Mouse (Mus musculus) myocyte (in vitro differentiated cells): ENCODE measurements around the gene Jdp2. TPM values are rescaled to one million over a fixed set of nuclear protein-coding genes. Genes with fewer than 3 reads are reported as not detected.

Experiments
- H3K27me3 ChIP-seq: one replicate; pipeline ENCODE4 v1.6.1; 2011; ENCODE audit not compliant: control insufficient read depth, insufficient read depth, insufficient read length
- H3K36me3 ChIP-seq: one replicate; pipeline ENCODE4 v1.6.1; 2011; ENCODE audit not compliant: control insufficient read depth, insufficient read depth
- H3K4me2 ChIP-seq: one replicate; pipeline ENCODE4 v1.6.1; 2011; ENCODE audit warnings: low read depth, control low read depth
- H3K4me3 ChIP-seq: one replicate; pipeline ENCODE4 v1.5.1; 2011; ENCODE audit warnings: mild to moderate bottlenecking, control low read depth, moderate library complexity
- H3K79me2 ChIP-seq: one replicate; pipeline ENCODE4 v1.6.1; 2011; ENCODE audit not compliant: control insufficient read depth, insufficient read depth
- H3ac ChIP-seq: one replicate; pipeline ENCODE4 v1.6.1; 2011; ENCODE audit not compliant: control insufficient read depth, insufficient read length
- CEBPB ChIP-seq: IDR thresholded peaks from 2 replicates; pipeline ENCODE4 v1.6.1; 2011; ENCODE audit warnings: mild to moderate bottlenecking, moderate library complexity; ENCODE audit not compliant: poor library complexity, insufficient read depth, severe bottlenecking
- E2F4 ChIP-seq: IDR thresholded peaks from one replicate; pipeline ENCODE4 v1.6.1; 2011; ENCODE audit warnings: mild to moderate bottlenecking, control low read depth, moderate library complexity; ENCODE audit not compliant: insufficient read depth
- MAX ChIP-seq: IDR thresholded peaks from one replicate; pipeline ENCODE4 v1.6.1; 2011; ENCODE audit warnings: low read depth, mild to moderate bottlenecking, control low read depth
- MYOD1 ChIP-seq, 3 experiments: IDR thresholded peaks; one replicate each; pipeline ENCODE4 v1.6.1; 2011; ENCODE audit warnings: control low read depth in 2 of 3, low read depth in 2 of 3, mild to moderate bottlenecking in 2 of 3, moderate library complexity in 1 of 3; ENCODE audit not compliant: insufficient read length in 2 of 3, control insufficient read depth in 1 of 3
- MYOG ChIP-seq, 3 experiments: IDR thresholded peaks; one replicate each; pipeline ENCODE4 v1.6.1; 2011; ENCODE audit warnings: control low read depth in 2 of 3, low read depth in 2 of 3, mild to moderate bottlenecking in 2 of 3; ENCODE audit not compliant: insufficient read length in 2 of 3, control insufficient read depth in 1 of 3, insufficient read depth in 1 of 3
- POLR2A ChIP-seq: IDR thresholded peaks from one replicate; pipeline ENCODE4 v1.6.1; 2011; ENCODE audit warnings: low read depth, mild to moderate bottlenecking, control low read depth, moderate library complexity; ENCODE audit not compliant: insufficient read length
- POLR2AphosphoS2 ChIP-seq: IDR thresholded peaks from one replicate; pipeline ENCODE4 v1.6.1; 2011; ENCODE audit warnings: low read depth, control low read depth; ENCODE audit not compliant: insufficient read length
- REST ChIP-seq: IDR thresholded peaks from one replicate; pipeline ENCODE4 v1.6.1; 2011; ENCODE audit warnings: mild to moderate bottlenecking, control low read depth, moderate library complexity; ENCODE audit not compliant: insufficient read depth, insufficient read length
- SRF ChIP-seq: IDR thresholded peaks from one replicate; pipeline ENCODE4 v1.6.1; 2011; ENCODE audit warnings: low read depth; ENCODE audit not compliant: control insufficient read depth, insufficient read length
- TCF12 ChIP-seq: IDR thresholded peaks from one replicate; pipeline ENCODE4 v1.6.1; 2011; ENCODE audit warnings: mild to moderate bottlenecking, control low read depth; ENCODE audit not compliant: poor library complexity, insufficient read depth, severe bottlenecking
- TCF3 ChIP-seq: IDR thresholded peaks from one replicate; pipeline ENCODE4 v1.6.1; 2011; ENCODE audit warnings: low read depth, control low read depth; ENCODE audit not compliant: insufficient read length
- USF1 ChIP-seq: IDR thresholded peaks from one replicate; pipeline ENCODE4 v1.6.1; 2011; ENCODE audit warnings: low read depth, mild to moderate bottlenecking, control low read depth, moderate library complexity
- polyA plus RNA-seq: library from polyadenylated mRNA; unstranded; fragments of >200 nt; fragmentation: generic; extraction: Trizol; gene quantifications from one replicate; pipeline ENCODE4 v1.2.1, GENCODE M21; 2012; ENCODE audit warnings: missing spikeins

Gene Jdp2
- polyA plus RNA-seq, 1 experiment: 72.9 TPM

DNA sequence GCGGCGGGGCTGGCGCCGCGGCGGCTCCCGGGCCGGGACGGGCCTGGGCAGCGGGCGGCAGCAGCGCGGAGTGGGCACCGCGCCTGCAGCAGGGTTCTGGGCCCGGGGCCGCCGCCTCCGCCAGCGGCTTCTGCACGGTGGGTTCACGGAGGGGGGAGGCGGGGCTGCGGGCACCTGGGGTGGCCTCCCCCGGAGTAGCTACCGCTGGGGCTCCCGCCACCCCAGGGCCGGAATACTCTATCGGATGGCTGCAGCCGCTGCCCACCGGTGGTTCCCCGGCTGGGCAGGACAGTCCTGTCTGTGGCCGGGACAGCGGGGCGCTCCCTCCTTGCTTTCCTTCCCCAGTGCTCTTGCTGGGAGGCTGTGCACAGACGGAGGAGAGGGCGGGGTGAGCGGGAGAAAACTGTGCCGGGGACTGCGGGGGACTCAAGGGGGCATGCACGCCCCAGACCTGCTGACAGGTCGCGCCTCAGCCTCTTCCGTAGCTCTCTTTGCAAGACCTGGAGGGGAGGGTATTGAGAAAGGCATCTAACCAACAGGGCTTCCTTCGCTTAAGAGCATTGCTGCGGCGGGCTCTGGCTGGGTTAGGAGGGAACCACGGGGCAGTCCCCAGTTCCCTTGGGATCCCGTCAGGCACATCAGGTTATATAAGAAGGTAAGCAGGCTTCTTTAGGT is 788 bp downstream of the Jdp2 start:
- TF ChIP-seq SRF: no peak
- no peak for TF ChIP-seq E2F4
- no peak for TF ChIP-seq POLR2AphosphoS2
- no peak for TF ChIP-seq POLR2A
- TF ChIP-seq TCF12: no peak
- TF ChIP-seq TCF3: no peak
- TF ChIP-seq MYOD1 (IDR thresholded peaks at IDR 0.05; ENCODE audit: control insufficient read depth in 1 of 3, insufficient read length in 2 of 3, low read depth in 2 of 3): no peak
- TF ChIP-seq MAX: no peak
- no peak for TF ChIP-seq USF1
- TF ChIP-seq MYOG (IDR thresholded peaks at IDR 0.05; ENCODE audit: control insufficient read depth in 1 of 3, insufficient read depth in 1 of 3, insufficient read length in 2 of 3, low read depth in 2 of 3): no peak
- TF ChIP-seq CEBPB: no peak
- TF ChIP-seq REST: no peak
- Histone ChIP-seq H3K4me2 (peak overlapping the region; percentile 99), H3K36me3 (no peaks in the 10 kb centered on the region)

DNA sequence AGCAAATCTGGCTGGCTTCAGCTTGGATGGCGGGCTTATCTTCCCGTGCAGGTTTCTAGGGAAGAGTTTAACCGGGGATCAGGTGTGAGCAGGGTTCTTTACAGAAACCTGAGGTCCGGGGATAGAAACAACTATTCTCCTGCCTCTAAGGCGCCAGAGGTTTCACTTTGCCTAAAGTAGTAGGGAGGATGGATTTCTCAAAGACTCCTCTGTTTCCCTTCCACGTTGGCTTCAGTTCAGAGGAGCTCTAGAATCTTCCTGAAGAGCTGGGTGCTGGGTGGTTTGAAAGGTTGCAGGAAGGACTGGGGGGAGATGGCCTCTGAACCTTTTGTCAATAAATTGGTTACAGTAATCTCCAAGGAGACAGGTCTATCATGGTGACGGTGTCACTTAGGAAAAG is 1.8 kb downstream of the Jdp2 start:
- Histone ChIP-seq H3K4me2 (peak overlapping the region; percentile 99), H3K27me3 (no peaks in the 10 kb centered on the region), H3K79me2 (peaks cover 55% of the 10 kb centered on the region), H3K36me3 (peaks cover 7% of the 10 kb centered on the region), H3ac (peak overlapping the region; percentile 93), H3K4me3 (peak overlapping the region; percentile 95)
- TF ChIP-seq MYOG (IDR thresholded peaks at IDR 0.05; ENCODE audit: control insufficient read depth in 1 of 3, insufficient read depth in 1 of 3, insufficient read length in 2 of 3, low read depth in 2 of 3) (no peak), TCF3 (no peak), TCF12 (no peak), E2F4 (no peak), POLR2A (no peak), MAX (no peak), CEBPB (no peak), REST (no peak), USF1 (no peak)

More for the DNA sequence above, 788 bp downstream of the Jdp2 start:
- H3K4me3 ChIP-seq: peak overlapping the region; percentile 95
- peaks cover 45% of the 10 kb centered on the region for H3K79me2 ChIP-seq
- peak overlapping the region; percentile 93 for H3ac ChIP-seq
- no peaks in the 10 kb centered on the region for H3K27me3 ChIP-seq

DNA sequence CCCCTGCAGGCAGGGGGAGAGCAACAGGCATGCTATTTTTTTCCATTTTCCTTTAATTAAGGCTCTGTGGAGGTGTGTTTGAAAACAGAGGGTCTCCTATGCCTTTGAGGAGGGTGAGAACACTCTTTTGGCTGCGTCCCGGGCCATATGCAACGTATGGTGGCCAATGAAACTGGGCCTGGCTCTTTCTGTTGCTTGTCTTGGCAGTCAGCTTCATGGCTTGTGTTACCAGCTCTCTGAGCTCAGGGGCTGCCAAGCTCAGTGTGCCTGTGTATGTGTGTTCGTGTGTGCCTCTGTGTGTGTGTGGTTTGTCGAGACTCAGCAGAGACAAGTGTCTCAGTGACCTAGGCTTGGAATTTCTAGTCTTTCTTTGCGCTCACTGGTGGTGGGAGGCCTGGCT is 2.7 kb downstream of the Jdp2 start:
- Histone ChIP-seq H3K36me3 (peaks cover 13% of the 10 kb centered on the region), H3K79me2 (peaks cover 64% of the 10 kb centered on the region), H3K4me3 (peak overlapping the region; percentile 95), H3ac (no peak overlapping the region), H3K27me3 (no peaks in the 10 kb centered on the region), H3K4me2 (peak overlapping the region; percentile 99)
- TF ChIP-seq CEBPB: no peak
- TF ChIP-seq E2F4: no peak
- no peak for TF ChIP-seq USF1
- TF ChIP-seq POLR2A: peak; percentile 42
- no peak for TF ChIP-seq MYOG (IDR thresholded peaks at IDR 0.05; ENCODE audit: control insufficient read depth in 1 of 3, insufficient read depth in 1 of 3, insufficient read length in 2 of 3, low read depth in 2 of 3)
- no peak for TF ChIP-seq POLR2AphosphoS2
- TF ChIP-seq MYOD1 (IDR thresholded peaks at IDR 0.05; ENCODE audit: control insufficient read depth in 1 of 3, insufficient read length in 2 of 3, low read depth in 2 of 3): peak in 2 of 3 experiments; percentile 3 to 31
- no peak for TF ChIP-seq REST
- TF ChIP-seq MAX: no peak
- no peak for TF ChIP-seq TCF12
- no peak for TF ChIP-seq SRF
- no peak for TF ChIP-seq TCF3

DNA sequence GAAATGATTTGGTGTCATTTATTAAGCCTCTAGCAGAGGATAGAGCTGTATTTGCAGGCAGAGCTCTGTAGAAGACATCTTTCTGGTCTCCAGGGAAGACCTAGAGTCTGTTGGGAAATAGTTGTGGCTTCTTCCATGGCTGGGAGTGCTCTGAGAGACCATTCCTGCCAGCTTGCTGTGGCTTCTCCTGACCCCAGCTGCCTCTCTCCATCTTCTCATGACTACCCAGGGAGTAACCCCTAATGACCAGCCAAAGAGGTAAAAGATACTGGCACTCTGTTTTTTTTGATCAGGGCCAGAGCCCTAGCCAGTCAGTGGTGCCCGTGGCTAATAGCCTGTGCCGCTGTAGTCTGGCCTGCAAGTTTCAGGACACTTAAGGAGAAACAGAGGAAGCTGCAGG is 3.3 kb downstream of the Jdp2 start:
- Histone ChIP-seq H3K4me2 (peak overlapping the region; percentile 99), H3K36me3 (peaks cover 15% of the 10 kb centered on the region), H3K4me3 (peak overlapping the region; percentile 95), H3K27me3 (no peaks in the 10 kb centered on the region), H3ac (no peak overlapping the region), H3K79me2 (peaks cover 70% of the 10 kb centered on the region)
- TF ChIP-seq POLR2AphosphoS2 (no peak), MYOG (IDR thresholded peaks at IDR 0.05; ENCODE audit: control insufficient read depth in 1 of 3, insufficient read depth in 1 of 3, insufficient read length in 2 of 3, low read depth in 2 of 3) (peak in 2 of 3 experiments; percentile 28 to 74), TCF12 (no peak), POLR2A (peak; percentile 36), CEBPB (peak; percentile 81), USF1 (no peak), TCF3 (peak; percentile 27), MYOD1 (IDR thresholded peaks at IDR 0.05; ENCODE audit: control insufficient read depth in 1 of 3, insufficient read length in 2 of 3, low read depth in 2 of 3) (peak; percentile 89 to 95 (median 95)), REST (no peak)
